Mouse (Mus musculus) liver, embryonic 14 days (tissue): ENCODE results near the gene Nudt10. TPM values are rescaled to one million over a fixed set of nuclear protein-coding genes. Genes with fewer than 3 reads are reported as not detected.

ENCODE experiments used
- polyA plus RNA-seq: library from polyadenylated mRNA; depleted of rRNA; stranded (reverse); fragments of >200 nt; gene quantifications from 2 replicates; pipeline ENCODE4 v1.2.3, GENCODE M21; 2012; rRNA removed

The Nudt10 gene
- polyA plus RNA-seq: 0.07 and 0.15 TPM in 2 replicates

DNA sequence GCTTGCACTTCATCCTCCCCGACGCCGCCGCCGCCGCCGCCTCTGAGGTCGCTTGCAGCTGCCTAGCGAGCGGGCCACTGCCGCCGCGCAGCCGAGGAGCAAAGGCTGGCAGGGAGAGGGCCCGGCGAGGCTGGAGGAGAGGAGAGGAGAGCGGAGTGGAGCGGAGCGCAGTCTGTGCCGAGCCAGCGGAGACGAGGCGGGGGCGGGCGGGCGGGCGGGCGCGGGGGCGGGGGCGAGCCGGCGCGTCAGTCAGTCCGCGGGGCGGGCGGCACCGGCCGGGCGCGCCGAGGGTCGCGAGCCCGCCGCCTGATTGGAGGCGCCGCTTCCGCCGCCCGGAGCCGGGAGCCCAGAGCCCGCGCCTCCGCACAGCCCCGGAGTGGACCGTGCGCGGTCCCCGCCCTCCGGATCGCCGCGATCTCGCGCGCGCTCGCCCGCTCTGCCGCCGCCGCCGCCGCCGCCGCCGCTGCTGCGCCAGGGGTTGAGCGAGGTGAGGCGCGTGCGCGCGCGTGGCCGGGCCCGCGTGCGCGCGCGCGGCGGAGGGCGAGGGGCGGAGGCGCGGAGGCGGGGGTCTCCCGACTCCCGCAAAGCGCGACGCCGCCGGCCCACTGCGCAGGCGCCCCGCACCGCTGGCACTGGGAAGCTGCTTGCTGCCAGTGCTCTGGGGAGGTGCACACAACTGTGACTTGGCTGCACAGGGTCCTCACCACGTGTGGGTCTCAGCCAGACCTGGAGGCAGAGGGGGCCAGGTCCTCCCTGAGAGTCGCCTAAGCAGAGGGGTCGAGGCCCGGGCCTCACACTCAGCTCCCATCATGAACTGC, at the start of gene Nudt10:
Gene Nudt10 (minus strand): TSS at position 193 of the 818 bp plus-strand sequence.

Other genes with a start within 250 kb of the Nudt10 start
- gene Nudt11, start 125.6 kb downstream of the Nudt10 start, polyA plus RNA-seq: 0.07 and 0.10 TPM in 2 replicates
- not detected in 2 replicates for gene AU022751, start 89.6 kb downstream of the Nudt10 start, polyA plus RNA-seq
- gene Bmp15, start 147.7 kb upstream of the Nudt10 start, polyA plus RNA-seq: not detected in 2 replicates
- 0.24 and 0.28 TPM in 2 replicates for gene Shroom4, start 226.8 kb upstream of the Nudt10 start, polyA plus RNA-seq